Mouse (Mus musculus) forebrain, embryonic 14.5 days (tissue): ENCODE measurements around the gene Plg. TPM values are rescaled to one million over a fixed set of nuclear protein-coding genes. Genes with fewer than 3 reads are reported as not detected.
A peak's percentile ranks its signal among the peaks of the same experiment; 100 is the strongest.

Experiments
- ATAC-seq: fragments of 200-750 bp; cut with Nextera tagmentation; 2 replicates; pipeline ENCODE4 v1.8.0; 2017; ENCODE audit warnings: mild to moderate bottlenecking, moderate library complexity
- DNase-seq: peaks from one replicate; pipeline ENCODE4 v3.0.0-alpha.2; 2015; ENCODE audit warnings: low spot score
- H3K27ac ChIP-seq: fragments of 300-500 bp; sonication (generic); 2 replicates; pipeline ENCODE4 v1.5.1; 2014; ENCODE audit warnings: low read depth, mild to moderate bottlenecking, control low read depth, low read length, moderate library complexity
- H3K27me3 ChIP-seq: fragments of 300-500 bp; sonication (generic); replicated peaks from 2 replicates; pipeline ENCODE4 v1.6.1; 2014; ENCODE audit warnings: low read length, control low read depth, mixed read lengths; ENCODE audit not compliant: control insufficient read depth, insufficient read depth
- H3K36me3 ChIP-seq: fragments of 300-500 bp; sonication (generic); 2 replicates; pipeline ENCODE4 v1.6.1; 2014; ENCODE audit warnings: low read length, control low read depth; ENCODE audit not compliant: control insufficient read depth, insufficient read depth
- H3K4me1 ChIP-seq: fragments of 300-500 bp; sonication (generic); 2 replicates; pipeline ENCODE4 v1.6.1; 2014; ENCODE audit warnings: antibody characterized with exemption, low read length, control low read depth; ENCODE audit not compliant: control insufficient read depth, insufficient read depth
- H3K4me2 ChIP-seq: fragments of 300-500 bp; sonication (generic); 2 replicates; pipeline ENCODE4 v1.6.1; 2014; ENCODE audit warnings: mild to moderate bottlenecking, control low read depth, low read length
- H3K4me3 ChIP-seq: fragments of 300-500 bp; sonication (generic); 2 replicates; pipeline ENCODE4 v1.5.1; 2014; ENCODE audit warnings: low read depth, low read length, control low read depth
- H3K9ac ChIP-seq: fragments of 300-500 bp; sonication (generic); 2 replicates; pipeline ENCODE4 v1.6.1; 2014; ENCODE audit warnings: mild to moderate bottlenecking, low read length, control low read depth, moderate library complexity
- H3K9me3 ChIP-seq: fragments of 300-500 bp; sonication (generic); replicated peaks from 2 replicates; pipeline ENCODE4 v1.6.1; 2016; ENCODE audit warnings: low read length, control low read depth, mixed read lengths; ENCODE audit not compliant: control insufficient read depth
- WGBS: fragments of 180-500 bp; shearing (Covaris S2); extraction: QIAGEN DNeasy Blood & Tissue Kit; methylation state at CpG from one replicate; pipeline ENCODE4 v1.1.7; 2014; 5-methylcytosine and 5-hydroxymethylcytosine counted together
- polyA plus RNA-seq: library from polyadenylated mRNA; unstranded; fragments of >200 nt; fragmentation: Nextera tagmentation; extraction: Ambion mirVana; gene quantifications from 2 replicates; pipeline ENCODE4 v1.2.1, GENCODE M21; 2014

Plg gene
- polyA plus RNA-seq, 1 experiment from 2014 or later: not detected

DNA sequence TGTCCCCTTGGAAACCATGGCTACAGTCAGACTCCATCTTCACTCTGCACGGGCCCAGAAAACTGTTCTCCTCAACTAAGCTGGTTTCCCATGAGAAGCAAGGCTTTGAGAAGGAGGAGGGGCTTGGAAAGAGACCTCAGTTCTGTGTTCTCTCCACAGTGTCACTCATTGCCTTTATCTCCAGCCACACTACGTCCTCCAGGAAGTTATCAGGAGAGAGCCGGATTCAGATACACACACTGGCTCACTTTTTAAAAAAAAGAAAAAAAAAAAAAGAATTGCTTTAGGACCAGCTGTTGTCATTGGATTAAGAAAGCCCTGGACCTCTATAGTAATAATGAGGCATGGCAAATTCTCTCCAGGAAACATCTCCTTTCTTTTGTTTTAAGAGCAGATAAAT is 48.7 kb downstream of the Plg start:
- 55% methylated on average over 3 of the region's 3 CpGs for WGBS
- no peaks in the 10 kb centered on the region for H3K9me3 ChIP-seq

DNA sequence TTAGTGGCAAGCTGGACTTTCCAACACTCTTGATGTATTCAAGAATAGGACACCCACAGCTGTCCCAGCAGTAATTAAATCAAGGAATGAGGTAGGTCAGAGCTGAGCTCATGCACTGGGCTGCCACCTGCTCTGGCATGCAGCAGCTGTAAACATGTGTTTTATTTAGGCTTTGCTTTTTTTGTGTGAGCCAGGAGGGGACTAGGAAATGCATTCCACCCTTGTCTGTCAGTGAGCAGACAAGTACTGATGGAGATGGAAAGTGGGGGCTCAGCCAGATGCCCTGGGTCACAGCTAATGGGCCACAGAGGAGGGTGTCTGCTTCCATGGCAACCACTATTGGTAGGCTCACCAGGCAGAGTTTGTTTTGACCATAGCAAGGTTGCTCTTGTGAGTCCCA is 50.0 kb downstream of the Plg start:
- Histone ChIP-seq H3K4me2 (no peak overlapping the region), H3K9me3 (no peaks in the 10 kb centered on the region), H3K4me3 (no peak overlapping the region), H3K27ac (no peak overlapping the region), H3K9ac (no peak overlapping the region), H3K27me3 (no peaks in the 10 kb centered on the region), H3K4me1 (no peaks in the 10 kb centered on the region), H3K36me3 (no peaks in the 10 kb centered on the region)
- ATAC-seq (peak; percentile 65), DNase-seq (peak; percentile 45)

More for the DNA sequence above, 48.7 kb downstream of the Plg start:
- Histone ChIP-seq H3K4me3 (no peak overlapping the region), H3K36me3 (no peaks in the 10 kb centered on the region), H3K27ac (no peak overlapping the region), H3K4me1 (no peaks in the 10 kb centered on the region), H3K27me3 (no peaks in the 10 kb centered on the region), H3K9ac (no peak overlapping the region), H3K4me2 (no peak overlapping the region)
- ATAC-seq (no peak), DNase-seq (no peak)

DNA sequence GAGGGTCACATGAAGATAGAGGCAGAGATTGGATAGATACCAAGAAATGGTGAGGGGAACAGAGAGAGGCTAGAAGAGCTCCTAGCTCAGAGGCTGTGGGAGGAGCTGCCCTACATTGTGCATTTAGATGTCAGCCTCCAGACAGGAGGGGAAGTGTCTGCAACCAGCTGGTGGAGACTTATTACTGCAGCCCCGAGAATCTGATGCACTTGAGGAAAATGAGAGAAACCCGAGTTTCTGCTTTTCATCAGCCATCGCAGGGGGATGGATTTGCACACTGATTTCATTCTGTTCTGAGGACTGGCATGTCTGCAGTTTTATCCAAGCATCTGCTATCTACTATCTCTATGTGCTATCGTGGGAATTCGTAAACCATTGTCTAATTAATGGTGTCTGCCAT is 53.3 kb downstream of the Plg start:
- Histone ChIP-seq H3K9me3 (no peaks in the 10 kb centered on the region), H3K27ac (0 out of 2 replicates have a peak overlapping the region, but pooled peaks have one; percentile 14), H3K9ac (no peak overlapping the region), H3K4me1 (no peaks in the 10 kb centered on the region), H3K36me3 (no peaks in the 10 kb centered on the region), H3K27me3 (no peaks in the 10 kb centered on the region), H3K4me3 (no peak overlapping the region), H3K4me2 (no peak overlapping the region)
- no peak for DNase-seq
- WGBS: 74% methylated on average over 5 of the region's 5 CpGs
- ATAC-seq: no peak

DNA sequence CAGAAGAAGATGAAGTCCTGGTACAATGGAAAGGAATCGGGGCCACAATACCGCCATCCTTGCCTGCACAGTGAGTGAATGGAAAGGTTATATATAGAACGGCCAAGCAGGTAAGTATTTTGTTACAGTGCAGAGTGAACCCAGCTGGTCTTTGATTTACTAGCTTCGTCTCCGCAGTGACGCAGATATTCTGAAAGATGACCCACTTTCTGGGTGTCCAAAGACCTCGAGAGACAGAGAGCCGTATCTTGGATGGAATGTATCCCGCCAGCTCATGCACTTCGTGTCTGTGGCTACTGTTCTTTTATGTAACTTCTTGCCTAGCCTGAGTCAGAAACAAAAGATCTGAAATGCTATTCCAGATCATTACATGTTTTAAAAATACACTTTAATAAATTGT is 59.4 kb downstream of the Plg start:
- DNase-seq (no peak), ATAC-seq (no peak)
- no peaks in the 10 kb centered on the region for H3K36me3 ChIP-seq
- no peak overlapping the region for H3K27ac ChIP-seq
- H3K9me3 ChIP-seq: 0 out of 2 replicates have a peak, but pooled peaks cover 2% of the 10 kb centered on the region
- no peaks in the 10 kb centered on the region for H3K27me3 ChIP-seq
- WGBS: 92% methylated on average over 10 of the region's 10 CpGs
- H3K9ac ChIP-seq: no peak overlapping the region
- H3K4me1 ChIP-seq: no peaks in the 10 kb centered on the region
- H3K4me2 ChIP-seq: no peak overlapping the region
- H3K4me3 ChIP-seq: no peak overlapping the region

DNA sequence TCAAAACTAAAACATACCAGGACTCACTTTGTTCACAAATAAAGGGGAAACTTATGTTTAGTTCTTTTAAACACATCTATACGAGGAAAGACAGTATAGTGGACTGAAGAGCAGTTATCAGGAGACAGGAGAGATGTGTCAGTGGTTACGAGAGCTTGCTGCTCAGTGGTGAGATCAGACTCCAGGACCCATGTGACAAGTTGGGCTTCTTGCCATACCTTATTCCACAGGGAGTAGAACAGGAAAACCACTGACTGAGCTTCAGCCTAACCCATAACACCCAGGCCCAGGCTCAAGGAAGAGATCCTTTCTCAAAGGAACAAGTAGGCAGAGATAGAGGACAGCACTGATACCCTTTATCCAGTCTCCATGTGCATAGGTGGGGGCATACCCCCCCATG is 66.2 kb downstream of the Plg start:
- Histone ChIP-seq H3K9me3 (0 out of 2 replicates have a peak, but pooled peaks cover 2% of the 10 kb centered on the region), H3K36me3 (no peaks in the 10 kb centered on the region), H3K4me2 (no peak overlapping the region), H3K27ac (no peak overlapping the region), H3K27me3 (no peaks in the 10 kb centered on the region), H3K4me3 (no peak overlapping the region), H3K4me1 (no peaks in the 10 kb centered on the region), H3K9ac (no peak overlapping the region)
- ATAC-seq (no peak), DNase-seq (no peak)
- WGBS: 79% methylated on average over 2 of the region's 2 CpGs

DNA sequence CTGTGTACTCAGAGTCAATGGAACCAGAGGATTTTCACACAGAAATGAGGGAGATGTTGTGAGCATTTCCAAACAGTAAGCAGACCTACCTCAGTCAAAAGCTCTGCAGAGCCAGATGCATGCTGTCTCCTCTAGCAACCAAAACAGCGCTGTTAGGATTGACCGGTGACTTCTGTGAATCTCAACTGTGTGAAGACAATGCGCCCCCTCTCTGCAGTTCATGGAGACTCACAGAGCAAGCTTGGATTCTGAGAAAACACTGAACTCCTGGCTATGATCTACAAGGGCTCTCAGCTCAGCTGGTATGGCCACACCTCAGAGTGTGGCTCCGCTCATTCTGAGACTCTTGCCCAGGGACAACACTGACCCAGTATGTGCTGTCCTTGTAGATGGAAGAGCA is 72.8 kb downstream of the Plg start:
- ATAC-seq (no peak), DNase-seq (no peak)
- no peak overlapping the region for H3K9ac ChIP-seq
- no peaks in the 10 kb centered on the region for H3K9me3 ChIP-seq
- H3K27ac ChIP-seq: no peak overlapping the region
- no peaks in the 10 kb centered on the region for H3K36me3 ChIP-seq
- 44% methylated on average over 4 of the region's 4 CpGs for WGBS
- H3K4me2 ChIP-seq: no peak overlapping the region
- no peak overlapping the region for H3K4me3 ChIP-seq
- H3K27me3 ChIP-seq: no peaks in the 10 kb centered on the region
- H3K4me1 ChIP-seq: no peaks in the 10 kb centered on the region

DNA sequence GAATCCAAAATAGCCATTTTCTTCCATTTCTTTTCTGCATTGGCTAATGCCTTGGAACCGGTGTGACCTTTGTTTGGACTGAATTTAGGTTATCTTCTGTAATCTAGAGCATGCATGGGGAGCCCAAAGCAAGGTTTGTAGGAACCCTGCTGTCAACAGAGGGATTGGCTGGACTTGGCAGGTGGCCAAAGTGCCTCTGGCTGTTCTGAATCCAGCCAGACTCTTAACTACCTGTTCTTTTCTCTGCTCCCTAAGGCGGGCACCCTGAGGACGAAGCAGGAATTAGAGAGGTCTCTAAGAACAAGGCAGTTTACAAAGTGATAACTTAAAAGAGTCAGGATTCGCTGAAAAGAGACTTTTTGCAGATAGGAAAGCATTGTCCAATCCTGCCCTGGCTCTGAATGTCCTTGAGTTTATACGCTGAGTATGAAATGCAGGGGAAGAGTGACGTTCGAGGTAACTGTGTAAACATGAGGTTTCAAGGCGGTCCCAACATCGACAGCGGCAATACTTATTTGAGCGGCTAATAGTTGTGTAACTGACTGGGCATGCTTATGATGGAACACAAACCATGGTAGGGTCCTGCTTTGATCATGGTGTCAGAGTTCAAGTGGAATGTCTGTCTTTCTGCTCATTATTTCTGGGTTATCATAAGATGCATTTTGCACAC is 74.6 kb downstream of the Plg start:
- Histone ChIP-seq H3K9me3 (no peaks in the 10 kb centered on the region), H3K4me2 (no peak overlapping the region), H3K4me3 (no peak overlapping the region), H3K27me3 (no peaks in the 10 kb centered on the region), H3K27ac (no peak overlapping the region), H3K9ac (no peak overlapping the region), H3K36me3 (no peaks in the 10 kb centered on the region), H3K4me1 (no peaks in the 10 kb centered on the region)
- no peak for ATAC-seq
- DNase-seq: peak; percentile 27
- 70% methylated on average over 11 of the region's 11 CpGs for whole genome bisulfite sequencing

DNA sequence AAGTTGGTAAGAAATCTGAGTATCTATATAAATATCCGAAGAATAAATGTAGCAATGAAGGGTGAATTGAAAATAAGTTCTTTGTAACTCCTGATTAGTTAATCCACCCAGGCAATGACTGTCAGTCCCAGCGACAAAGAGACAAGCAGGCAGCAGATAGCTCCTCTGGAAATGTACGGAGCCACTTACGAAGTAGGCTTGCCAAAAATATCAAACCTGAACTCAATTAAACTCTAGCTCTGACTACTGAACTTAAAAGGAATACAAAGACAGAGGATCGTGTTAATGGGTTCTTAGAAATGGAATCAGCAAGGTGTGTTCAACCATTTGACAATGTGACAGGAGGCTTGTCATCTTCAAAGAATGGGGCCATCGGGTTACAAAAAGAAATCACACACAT is 75.3 kb downstream of the Plg start:
- ATAC-seq: no peak
- Histone ChIP-seq H3K9me3 (no peaks in the 10 kb centered on the region), H3K4me2 (no peak overlapping the region), H3K36me3 (no peaks in the 10 kb centered on the region), H3K27ac (no peak overlapping the region), H3K27me3 (no peaks in the 10 kb centered on the region), H3K9ac (no peak overlapping the region), H3K4me3 (no peak overlapping the region), H3K4me1 (no peaks in the 10 kb centered on the region)
- WGBS: 73% methylated on average over 6 of the region's 6 CpGs
- DNase-seq: no peak

DNA sequence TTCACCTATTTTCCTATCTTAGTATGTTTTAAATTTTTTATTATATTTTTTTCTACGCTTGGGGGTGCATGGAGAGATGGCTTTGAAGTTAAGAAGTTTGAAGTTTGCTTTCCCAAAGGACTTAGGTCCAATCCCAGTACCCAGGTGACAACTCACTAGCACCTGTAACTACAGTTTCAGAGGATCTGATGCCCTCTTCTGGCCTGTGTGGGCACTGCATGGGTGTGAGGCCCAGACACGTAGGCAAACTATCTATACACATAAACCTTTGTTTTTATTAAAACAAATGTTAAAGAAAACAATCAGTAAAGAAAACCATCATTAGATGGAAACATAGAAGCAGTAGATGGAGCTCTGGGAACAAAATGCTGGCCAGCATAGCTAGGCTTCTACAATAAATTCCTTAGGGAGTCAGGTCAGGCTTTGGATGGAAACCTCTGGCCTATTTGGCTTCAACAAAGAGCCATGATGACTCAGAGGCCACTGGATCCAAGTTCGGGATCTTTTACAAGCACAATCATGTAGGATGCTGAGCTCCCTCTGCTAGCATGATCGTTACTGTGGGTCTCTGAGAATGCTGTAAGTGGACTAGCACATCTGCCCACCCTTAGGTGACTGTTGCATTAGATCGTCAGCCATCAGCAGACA is 76.9 kb downstream of the Plg start:
- no peak overlapping the region for H3K27ac ChIP-seq

More for the DNA sequence above, 76.9 kb downstream of the Plg start:
- Histone ChIP-seq H3K36me3 (no peaks in the 10 kb centered on the region), H3K4me2 (no peak overlapping the region), H3K9me3 (no peaks in the 10 kb centered on the region), H3K4me1 (no peaks in the 10 kb centered on the region), H3K9ac (no peak overlapping the region), H3K4me3 (no peak overlapping the region), H3K27me3 (no peaks in the 10 kb centered on the region)
- 80% methylated on average over 5 of the region's 5 CpGs for WGBS
- DNase-seq (no peak), ATAC-seq (no peak)
